10 mouse cellular contexts compared by ENCODE assay signal in genomic region chr9:44501206-44501879, GRCm38 (mm10). TPM values are rescaled to one million over a fixed set of nuclear protein-coding genes. Genes with fewer than 3 reads are reported as not detected.
DNase-seq lines count a peak whose midpoint lies in the region; ATAC-seq and TF ChIP-seq lines count a peak whose summit lies in the region.
"Had no signal": no experiment of that assay in that cellular context is flagged by ENCODE, and none has a peak within 500 bp of the region (broad histone marks: within the 10 kb centered on the region; RNA-seq: fewer than 3 reads in every experiment).

No protein-coding gene starts in this region.

- no peaks in the 10 kb centered on the region for H3K36me3 ChIP-seq in G1E (replicated peaks)
- H3K36me3 ChIP-seq in embryonic facial prominence, embryonic 13.5 days = peaks cover 51% of the 10 kb centered on the region
- H3K36me3 ChIP-seq in intestine, postnatal 0 days (ENCODE audit: control insufficient read depth, insufficient read depth) = peaks cover 46% of the 10 kb centered on the region

- ATAC-seq in G1E (ENCODE audit: extremely low read depth, insufficient number of reproducible peaks, low FRiP score, poor library complexity, severe bottlenecking) = no peak
- ATAC-seq in embryonic facial prominence, embryonic 13.5 days (ENCODE audit: insufficient number of reproducible peaks, insufficient read depth, low FRiP score, low TSS enrichment, low read depth) = no peak
- no peak for ATAC-seq in intestine, postnatal 0 days

- no peaks in the 10 kb centered on the region for H3K9me3 ChIP-seq in G1E (replicated peaks)
- no peaks in the 10 kb centered on the region for H3K9me3 ChIP-seq in embryonic facial prominence, embryonic 13.5 days
- H3K9me3 ChIP-seq in intestine, postnatal 0 days (ENCODE audit: control insufficient read depth) = no peaks in the 10 kb centered on the region

- H3K4me1 ChIP-seq in G1E (ENCODE audit: insufficient read depth, low read depth, low read length) = peaks cover 14% of the 10 kb centered on the region; the same call in 1 of the 2 replicates
- H3K4me1 ChIP-seq in embryonic facial prominence, embryonic 13.5 days = peaks cover 83% of the 10 kb centered on the region
- peaks cover 12% of the 10 kb centered on the region for H3K4me1 ChIP-seq in intestine, postnatal 0 days (replicated peaks; ENCODE audit: control insufficient read depth, insufficient read depth, low read length)

- peak overlapping the region; percentile 79 for H3K4me2 ChIP-seq in embryonic facial prominence, embryonic 13.5 days
- H3K4me2 ChIP-seq in intestine, postnatal 0 days (replicated peaks; ENCODE audit: low read depth) = 0 out of 2 replicates have a peak overlapping the region, but pooled peaks have one; percentile 21

- no peak for TF ChIP-seq CTCF in layer of hippocampus, adult 2 months (conservative IDR thresholded peaks at IDR 0.05)
- TF ChIP-seq CTCF in G1E (IDR thresholded peaks at IDR 0.05; ENCODE audit: low read depth, low read length) = no peak
- no peak for TF ChIP-seq CTCF in intestine, postnatal 0 days (IDR thresholded peaks at IDR 0.05; ENCODE audit: low read depth)

- DNase-seq in layer of hippocampus, adult 2 months (ENCODE audit: low spot score in 2 of 2) = no peak
- no peak for DNase-seq in layer of hippocampus, postnatal 10 days (ENCODE audit: low spot score in 2 of 2)
- no peak for DNase-seq in G1E (ENCODE audit: low spot score)
- no peak for DNase-seq in left cerebral cortex, postnatal 25 days (ENCODE audit: low spot score in 2 of 2)
- DNase-seq in layer of hippocampus, adult 9-11 months = no peak

- H3K27ac ChIP-seq in layer of hippocampus, adult 2 months = 0 out of 2 replicates have a peak overlapping the region, but pooled peaks have one; percentile 5
- peak overlapping the region; percentile 99 for H3K27ac ChIP-seq in embryonic facial prominence, embryonic 13.5 days
- H3K27ac ChIP-seq in intestine, postnatal 0 days (ENCODE audit: low read depth, low read length) = no peak overlapping the region

- H3K27me3 ChIP-seq in G1E (ENCODE audit: insufficient read depth, low read length) = peaks cover 49% of the 10 kb centered on the region
- no peaks in the 10 kb centered on the region for H3K27me3 ChIP-seq in embryonic facial prominence, embryonic 13.5 days
- no peaks in the 10 kb centered on the region for H3K27me3 ChIP-seq in intestine, postnatal 0 days (replicated peaks; ENCODE audit: control insufficient read depth, insufficient read depth, low read length)

- WGBS in embryonic facial prominence, embryonic 13.5 days = 8% methylated on average over 10 of the region's 10 CpGs
- 55% methylated on average over 10 of the region's 10 CpGs for WGBS in intestine, postnatal 0 days

- H3K4me3 ChIP-seq in layer of hippocampus, adult 2 months = no peak overlapping the region
- peak overlapping the region; percentile 14; the same call in 1 of the 2 replicates for H3K4me3 ChIP-seq in G1E (ENCODE audit: low read depth, low read length)
- H3K4me3 ChIP-seq in embryonic facial prominence, embryonic 13.5 days = peak overlapping the region; percentile 48
- no peak overlapping the region for H3K4me3 ChIP-seq in intestine, postnatal 0 days (ENCODE audit: low read depth, low read length)

- H3K9ac ChIP-seq in embryonic facial prominence, embryonic 13.5 days = peak overlapping the region; percentile 75; the same call in 1 of the 2 replicates
- no peak overlapping the region for H3K9ac ChIP-seq in intestine, postnatal 0 days (ENCODE audit: low read depth, low read length)

- intact Hi-C loops in left cerebral cortex, postnatal 25 days (cut with DNase I) = no loop called here

RNA-seq across cellular contexts. Expression of gene Bcl9l, which starts 18.7 kb away (rescaled TPM):
- 10 to 100 TPM; 68.4 to 76.9 TPM for total RNA-seq in layer of hippocampus, adult 2 months (2021)
- total RNA-seq in layer of hippocampus, postnatal 10 days (2021) = 10 to 100 TPM; 91.2 to 97.7 TPM
- total RNA-seq in G1E (2014; fragmentation: Nextera tagmentation) (0.15 TPM in 1 of 2 replicates, not detected in the other), G1E (2017) (0.16 and 0.17 TPM in 2 replicates)
- 0.09 and 0.14 TPM in 2 replicates for polyA plus RNA-seq in G1E (2012)
- 18.2 and 19.3 TPM in 2 replicates for polyA plus RNA-seq in embryonic facial prominence, embryonic 13.5 days (2015; fragmentation: Nextera tagmentation; extraction: Ambion mirVana)
- 4.8 and 4.9 TPM in 2 replicates for polyA plus RNA-seq in intestine, postnatal 0 days (2015; fragmentation: Nextera tagmentation; extraction: Ambion mirVana)
- total RNA-seq in left cerebral cortex, postnatal 25 days (2021) = 10 to 100 TPM; 60.3 to 60.9 TPM

RNA-seq across cellular contexts. Expression of gene Upk2, which starts 46.6 kb away (rescaled TPM):
- total RNA-seq in layer of hippocampus, adult 2 months (2021) = not detected
- total RNA-seq in layer of hippocampus, postnatal 10 days (2021) = not detected
- total RNA-seq in G1E (2014; fragmentation: Nextera tagmentation) (not detected in 2 replicates), G1E (2017) (not detected in 2 replicates)
- not detected in 2 replicates for polyA plus RNA-seq in G1E (2012)
- polyA plus RNA-seq in embryonic facial prominence, embryonic 13.5 days (2015; fragmentation: Nextera tagmentation; extraction: Ambion mirVana) = 2.8 and 2.9 TPM in 2 replicates
- polyA plus RNA-seq in intestine, postnatal 0 days (2015; fragmentation: Nextera tagmentation; extraction: Ambion mirVana) = not detected in 2 replicates
- not detected for total RNA-seq in left cerebral cortex, postnatal 25 days (2021)
- total RNA-seq: adrenal gland, postnatal 36 days; layer of hippocampus, postnatal 36 days had no signal
- polyA plus RNA-seq: frontal cortex, adult 2 months had no signal

Comparison
In these comparisons a context has a peak if more than half of its experiments do, and no peak if none do; other contexts are left out.
1. H3K4me3 ChIP-seq: peak in G1E (single experiment) and embryonic facial prominence, embryonic 13.5 days (single experiment); none in layer of hippocampus, adult 2 months (single experiment) and intestine, postnatal 0 days (single experiment).
2. RNA of gene Bcl9l, which starts 18.7 kb away (total RNA-seq): 91.2 to 97.7 TPM in layer of hippocampus, postnatal 10 days, 68.4 to 76.9 TPM in layer of hippocampus, adult 2 months and 60.3 to 60.9 TPM in left cerebral cortex, postnatal 25 days; 0.15 to 0.17 TPM in G1E; every median in the first group is over 10 times any median in the second.